Mouse (Mus musculus): ENCODE measurements around the gene Zfp827.
A peak's percentile ranks its signal among the peaks of the same experiment; 100 is the strongest.
"Not testable (repeated sequence)": the region's sequence is repeated elsewhere in the genome, so short reads cannot be mapped to it uniquely, and the experiment has no call there.

The Zfp827 gene

DNA sequence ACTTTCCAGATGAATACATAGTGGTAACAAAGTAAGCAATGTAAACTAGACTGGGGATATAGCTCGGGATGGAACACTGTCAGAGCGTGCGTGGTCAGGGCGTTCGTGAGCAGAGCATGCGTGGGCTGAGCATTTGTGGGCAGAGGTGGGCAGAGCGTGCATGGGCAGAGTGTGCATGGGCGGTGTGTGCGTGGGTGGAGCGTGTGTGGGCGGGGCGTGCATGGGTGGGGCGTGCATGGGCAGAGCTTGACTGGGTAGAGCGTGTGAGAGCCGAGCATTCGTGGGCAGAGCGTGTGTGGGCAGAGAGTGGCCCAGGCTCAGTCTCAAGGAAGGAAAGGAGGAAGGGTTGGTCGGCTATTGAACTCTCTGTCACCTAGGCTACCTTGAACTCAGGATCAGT, 84.2 kb downstream of the Zfp827 start:
- no peak for DNase-seq (ENCODE audit: low spot score)

DNA sequence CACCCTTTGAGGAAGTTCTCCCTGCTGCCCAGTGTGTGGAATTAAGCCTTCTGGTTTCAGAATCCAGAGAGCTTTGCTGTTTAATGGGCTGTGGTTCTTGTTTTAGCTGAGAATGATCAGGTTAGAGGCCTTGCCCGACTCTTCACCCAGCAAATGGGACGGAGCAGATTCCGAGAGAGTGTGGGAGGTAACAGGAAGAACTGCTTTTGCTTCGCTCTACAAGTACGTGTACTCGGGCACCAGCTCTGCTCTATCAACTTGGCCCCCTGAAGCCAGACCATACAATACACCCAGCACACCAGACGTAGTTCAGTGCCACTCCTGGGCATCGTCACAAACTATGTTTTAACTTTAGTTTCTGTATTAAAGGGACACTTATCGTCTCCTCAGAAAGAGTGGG, 85.3 kb downstream of the Zfp827 start:
- no peak for DNase-seq (ENCODE audit: low spot score)

DNA sequence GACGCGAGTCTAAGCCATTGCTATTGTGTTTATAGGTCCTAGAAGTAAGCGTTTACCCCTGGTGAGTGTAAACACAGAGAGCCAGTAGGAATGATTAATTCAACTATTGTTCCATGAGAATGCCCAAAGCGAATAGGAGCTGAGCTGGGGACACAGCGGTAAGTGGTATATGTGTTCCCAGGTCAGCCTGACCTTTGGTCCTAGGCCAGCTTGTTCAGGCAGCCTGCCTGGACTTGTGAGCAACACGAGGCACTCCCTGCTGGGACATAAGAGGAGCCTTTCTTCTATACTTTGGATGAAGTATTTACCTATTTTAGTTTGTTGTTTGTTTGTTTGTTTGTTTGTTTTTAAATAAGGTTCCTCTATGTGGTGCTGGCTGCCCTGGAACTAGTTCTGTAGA, 86.3 kb downstream of the Zfp827 start:
- no peak for DNase-seq (ENCODE audit: low spot score)

DNA sequence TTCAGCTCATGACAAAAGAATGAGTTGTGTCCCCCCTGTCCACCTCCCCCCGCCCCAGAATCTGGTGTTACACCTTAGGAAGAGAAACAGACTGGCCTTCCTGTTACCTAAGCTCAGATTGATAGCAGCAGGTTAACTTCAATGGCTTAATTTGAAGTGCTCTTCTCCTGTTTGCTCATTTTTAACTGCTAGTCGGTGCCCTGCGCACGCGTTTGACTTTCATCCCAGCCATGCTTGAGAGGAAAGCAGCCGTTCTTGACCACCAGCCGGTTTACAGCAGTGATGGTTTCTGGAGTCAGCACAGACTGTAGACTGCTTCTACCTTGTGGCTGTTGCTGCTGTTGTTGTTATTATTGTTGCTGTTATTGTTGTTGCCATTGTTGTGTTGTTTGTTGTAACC, 88.2 kb downstream of the Zfp827 start:
- no peak for DNase-seq (ENCODE audit: low spot score)

DNA sequence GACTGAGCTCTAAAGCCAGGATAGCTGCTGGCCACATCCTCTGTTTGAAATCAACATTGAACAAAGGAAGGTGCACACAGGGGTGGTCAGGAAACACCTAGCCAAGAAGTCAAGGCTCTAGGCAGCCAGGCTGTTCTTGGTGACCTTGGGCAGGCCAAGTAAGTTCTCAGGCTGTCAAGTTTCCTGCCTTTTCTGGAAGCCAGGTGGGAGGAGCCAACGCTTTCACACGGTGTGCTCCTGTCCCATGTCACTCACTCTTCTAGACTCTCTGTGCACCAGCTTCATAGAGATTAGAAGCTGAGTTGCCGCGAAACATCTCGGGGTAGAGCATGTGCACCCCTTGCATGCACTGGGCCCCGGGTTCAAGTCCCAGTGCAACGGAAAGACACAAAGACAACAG, 89.5 kb downstream of the Zfp827 start:
- no peak for DNase-seq (ENCODE audit: low spot score)

DNA sequence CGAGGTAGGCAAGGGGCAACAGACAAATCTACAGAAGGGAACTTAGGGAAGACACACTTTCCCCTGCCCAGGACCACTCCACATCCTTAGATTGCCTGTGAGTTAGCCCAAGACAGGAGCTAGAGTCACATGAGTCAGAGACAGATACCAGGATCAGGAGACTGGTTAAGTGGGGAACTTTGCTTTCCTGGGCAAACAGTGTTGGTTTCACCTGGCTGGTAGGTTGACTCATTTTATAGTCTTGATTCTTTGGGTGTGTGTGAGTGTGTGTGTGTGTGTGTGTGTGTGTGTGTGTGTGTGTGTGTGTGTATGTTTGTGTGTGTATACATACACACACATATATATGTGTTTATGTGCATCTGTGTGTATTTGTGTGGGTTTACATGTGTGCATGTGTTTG, 93.4 kb downstream of the Zfp827 start:
- DNase-seq (ENCODE audit: low spot score) = no peak

DNA sequence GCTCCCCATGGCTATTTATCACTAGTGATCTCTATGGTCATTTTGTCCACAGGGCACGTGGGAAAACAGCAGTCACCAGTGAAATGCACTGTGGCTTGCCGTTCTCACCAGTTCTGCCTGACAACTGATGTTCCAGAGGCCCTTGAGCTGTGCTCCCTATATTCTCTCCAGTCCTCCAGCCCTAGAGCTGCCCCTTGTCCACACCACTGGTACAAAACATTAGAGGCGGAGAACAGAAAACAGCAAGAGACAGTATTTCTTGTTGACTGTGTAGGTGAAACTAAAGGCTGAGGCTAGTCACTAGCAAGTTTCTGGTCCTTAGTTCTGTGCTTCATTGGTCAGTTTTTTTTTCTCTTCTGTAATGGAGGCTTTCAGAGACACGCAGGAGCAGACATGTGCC, 96.0 kb downstream of the Zfp827 start:
- no peak for DNase-seq (ENCODE audit: low spot score)

DNA sequence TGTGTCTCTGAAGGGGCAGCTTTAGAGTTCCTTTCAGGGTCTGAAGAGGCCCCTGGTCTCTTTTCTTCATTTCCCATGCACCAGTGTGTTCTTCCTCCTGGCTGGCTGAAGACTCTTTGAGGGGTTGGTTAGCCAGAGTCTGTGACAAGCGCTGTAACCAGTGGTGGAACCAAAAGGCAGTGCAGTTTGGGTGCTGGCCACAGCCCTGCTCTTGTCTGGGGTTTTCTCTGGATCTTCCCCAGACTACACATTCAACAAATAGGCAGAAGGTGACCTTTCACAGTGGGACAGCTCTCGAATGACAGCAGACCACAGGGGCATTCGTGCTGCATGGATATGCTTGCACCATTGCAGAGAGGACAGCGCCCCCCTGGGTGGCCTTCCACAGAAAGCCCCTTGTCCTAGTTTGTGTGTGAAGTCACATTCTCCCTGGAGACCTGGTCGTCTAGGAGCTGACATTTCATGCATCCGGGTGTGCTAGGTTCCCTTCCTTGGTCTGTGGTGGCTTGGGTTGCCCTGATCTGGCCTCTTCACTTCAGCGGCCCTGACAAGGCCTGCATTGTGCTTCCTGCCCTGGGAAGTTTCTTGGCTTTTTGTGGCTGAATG, 99.1 kb downstream of the Zfp827 start:
- no peak for DNase-seq (ENCODE audit: low spot score)

DNA sequence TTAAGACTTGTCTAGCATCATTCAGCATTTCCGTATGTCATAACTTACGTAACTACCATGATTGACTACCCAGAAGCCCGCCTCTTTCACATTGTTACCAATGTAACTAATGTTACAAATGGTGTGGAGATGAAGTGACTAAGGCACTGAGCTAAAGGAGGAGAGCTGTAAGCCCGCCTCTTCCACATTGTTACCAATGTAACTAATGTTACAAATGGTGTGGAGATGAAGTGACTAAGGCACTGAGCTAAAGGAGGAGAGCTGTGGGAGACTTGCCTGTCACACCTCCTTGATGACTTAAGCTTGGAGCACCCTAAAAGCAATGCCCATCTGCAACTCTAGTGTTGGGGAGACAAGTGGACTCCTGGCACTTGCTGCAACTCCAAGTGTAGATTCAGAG, 100.3 kb downstream of the Zfp827 start:
- DNase-seq (ENCODE audit: low spot score) = not testable (repeated sequence)

DNA sequence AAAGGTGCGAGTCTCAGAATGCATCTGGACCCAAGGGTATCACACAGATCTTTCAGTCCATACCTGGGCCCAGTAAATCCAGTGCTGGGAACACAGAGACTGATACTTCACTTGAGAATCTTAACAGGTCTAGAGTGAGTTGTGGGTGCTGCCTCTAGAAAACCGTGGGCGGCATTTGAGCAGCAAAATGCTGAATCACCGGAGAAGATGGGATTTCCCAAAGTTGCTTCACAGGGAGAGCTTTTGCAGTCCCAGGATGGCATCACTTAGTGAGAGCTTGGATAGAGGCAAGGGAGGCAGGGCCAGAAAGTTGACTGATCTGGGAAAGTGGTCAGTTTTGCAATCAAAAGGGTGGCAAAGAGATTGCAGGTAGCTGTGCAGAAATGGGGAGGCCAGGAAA, 111.4 kb downstream of the Zfp827 start:
- DNase-seq (ENCODE audit: low spot score) = peak; percentile 45

DNA sequence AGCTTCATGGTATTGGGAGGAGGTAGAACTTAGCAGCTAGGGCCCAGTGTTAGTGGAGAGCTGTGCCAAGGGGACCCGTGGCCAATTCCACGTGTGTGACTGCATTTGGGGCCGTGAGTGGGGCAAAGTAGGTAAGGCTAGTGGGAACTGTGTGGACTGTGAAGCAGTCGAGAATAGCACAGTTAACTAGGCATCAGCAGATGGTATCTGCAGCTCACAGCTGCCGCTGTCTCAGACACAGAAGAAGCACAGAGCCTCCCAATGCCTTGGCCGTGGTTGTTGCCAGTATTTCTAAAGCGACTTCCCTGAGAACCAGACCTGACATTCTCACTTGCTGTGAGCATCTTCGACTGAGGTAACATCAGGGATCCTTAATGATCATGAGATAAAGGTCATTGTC, 112.7 kb downstream of the Zfp827 start:
- DNase-seq (ENCODE audit: low spot score) = peak; percentile 65

DNA sequence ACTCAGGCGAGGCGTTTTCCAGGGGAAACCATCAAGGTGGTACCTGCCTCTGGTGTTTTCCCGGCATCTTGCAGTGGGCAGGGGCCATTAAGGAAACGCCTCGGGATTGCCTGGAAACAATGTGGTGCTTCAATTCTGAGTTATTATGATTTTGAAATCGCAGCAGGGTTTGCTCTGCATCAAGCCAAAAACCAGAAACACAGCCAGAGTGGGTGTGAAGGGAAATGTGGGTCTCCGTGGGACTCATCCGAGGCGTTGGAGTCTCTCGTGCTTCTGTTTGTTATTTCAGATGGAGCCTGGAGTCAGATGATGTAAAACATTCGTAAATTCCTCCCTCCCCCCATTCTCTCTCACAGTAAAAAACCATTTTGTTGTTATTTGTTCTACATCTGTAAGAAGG, 113.4 kb downstream of the Zfp827 start:
- DNase-seq (ENCODE audit: low spot score) = no peak

DNA sequence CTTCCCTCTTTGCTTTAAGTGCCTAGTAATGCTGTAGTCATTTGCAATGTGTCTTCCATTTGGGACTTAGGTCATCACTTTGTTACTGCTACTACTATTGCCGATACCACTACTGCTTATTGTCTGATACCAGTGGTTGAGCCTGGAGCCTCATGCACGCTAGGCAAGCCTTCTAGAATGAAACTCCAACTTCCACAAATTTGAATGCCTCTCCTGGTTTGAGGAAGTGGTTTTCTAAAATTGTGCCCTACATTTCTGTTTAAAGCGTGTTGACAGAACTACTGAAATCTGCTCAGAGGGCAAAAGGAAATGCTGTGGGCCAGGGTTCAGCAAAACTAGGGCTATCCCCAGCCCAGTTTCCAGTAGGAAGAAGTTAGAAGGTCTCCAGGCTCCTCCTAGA, 115.5 kb downstream of the Zfp827 start:
- DNase-seq (ENCODE audit: low spot score) = no peak

DNA sequence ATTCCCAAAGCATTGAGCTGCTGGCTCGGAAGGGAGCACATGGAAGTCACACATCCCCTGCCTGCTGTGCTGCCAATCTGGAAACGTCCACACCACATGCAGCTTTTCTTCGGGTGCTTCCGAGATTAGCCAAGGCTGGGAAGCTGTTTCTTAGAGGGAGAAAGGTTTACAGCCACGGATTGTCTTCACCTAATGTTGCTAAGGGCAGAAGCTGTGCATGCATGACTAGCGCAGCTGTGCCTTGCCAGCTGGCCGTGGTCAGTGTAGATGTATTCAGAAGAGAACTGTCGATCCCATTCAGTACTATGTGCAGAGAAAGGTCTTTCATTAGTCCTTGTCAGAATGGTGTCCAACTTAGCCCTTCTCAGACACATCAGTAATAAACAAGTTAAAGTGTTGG, 117.0 kb downstream of the Zfp827 start:
- no peak for DNase-seq (ENCODE audit: low spot score)

DNA sequence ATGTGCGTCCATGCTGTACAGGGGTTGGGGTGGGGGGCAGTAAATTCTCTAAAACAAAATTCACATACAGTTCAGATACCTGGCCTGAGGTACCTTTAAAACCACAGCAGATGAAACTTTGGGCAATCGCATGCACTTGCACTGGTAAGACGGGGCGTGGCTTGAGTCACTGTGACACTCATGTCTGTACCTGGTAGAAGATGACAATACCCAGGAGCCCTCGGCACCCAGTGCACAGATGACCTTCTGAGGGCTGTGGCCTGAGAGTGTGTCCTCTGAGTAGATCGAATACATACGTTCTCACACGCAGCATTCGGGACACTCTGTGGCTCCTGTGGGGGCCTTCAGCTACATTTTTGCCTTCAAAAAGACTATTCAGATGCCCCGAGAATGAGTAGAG, 117.4 kb downstream of the Zfp827 start:
- no peak for DNase-seq (ENCODE audit: low spot score)

DNA sequence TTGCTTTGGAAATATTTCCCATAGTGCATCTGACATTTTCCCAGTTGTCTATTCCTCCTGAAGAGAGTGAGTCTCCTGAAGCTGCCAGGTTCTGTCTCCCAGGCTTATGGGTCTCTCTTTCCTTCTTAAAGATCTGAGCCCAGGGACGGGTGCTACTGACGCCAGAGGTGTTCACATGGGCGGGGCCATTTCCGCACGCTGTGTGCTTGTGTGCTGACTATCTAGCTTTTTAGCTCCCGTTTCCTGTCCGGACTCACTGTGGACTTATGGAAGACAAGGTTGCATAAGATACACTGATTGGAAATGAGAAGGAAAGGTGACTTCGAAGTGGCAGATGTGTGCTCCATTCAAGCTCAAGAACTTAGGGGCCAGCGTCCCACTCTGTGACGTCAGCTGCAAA, 120.6 kb downstream of the Zfp827 start:
- no peak for DNase-seq (ENCODE audit: low spot score)

DNA sequence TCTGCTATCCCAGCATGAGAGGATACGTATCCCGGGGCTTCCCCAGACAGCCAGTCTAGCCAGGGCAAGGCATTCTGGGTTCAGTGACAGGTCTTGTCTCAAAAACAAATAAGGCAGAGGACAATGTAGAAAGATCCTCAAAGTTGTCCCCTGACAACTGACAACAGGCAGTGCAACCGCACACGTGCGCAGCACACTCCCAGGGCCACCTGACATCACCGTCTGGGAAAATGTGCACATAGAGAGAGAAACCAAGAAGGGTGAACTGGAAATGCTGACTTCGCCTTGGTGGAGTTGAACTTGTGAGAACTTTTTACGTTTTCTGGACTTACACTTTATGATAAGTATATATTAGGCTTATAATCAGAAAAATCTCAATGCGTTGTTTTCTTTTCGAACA, 121.6 kb downstream of the Zfp827 start:
- DNase-seq (ENCODE audit: low spot score) = no peak

DNA sequence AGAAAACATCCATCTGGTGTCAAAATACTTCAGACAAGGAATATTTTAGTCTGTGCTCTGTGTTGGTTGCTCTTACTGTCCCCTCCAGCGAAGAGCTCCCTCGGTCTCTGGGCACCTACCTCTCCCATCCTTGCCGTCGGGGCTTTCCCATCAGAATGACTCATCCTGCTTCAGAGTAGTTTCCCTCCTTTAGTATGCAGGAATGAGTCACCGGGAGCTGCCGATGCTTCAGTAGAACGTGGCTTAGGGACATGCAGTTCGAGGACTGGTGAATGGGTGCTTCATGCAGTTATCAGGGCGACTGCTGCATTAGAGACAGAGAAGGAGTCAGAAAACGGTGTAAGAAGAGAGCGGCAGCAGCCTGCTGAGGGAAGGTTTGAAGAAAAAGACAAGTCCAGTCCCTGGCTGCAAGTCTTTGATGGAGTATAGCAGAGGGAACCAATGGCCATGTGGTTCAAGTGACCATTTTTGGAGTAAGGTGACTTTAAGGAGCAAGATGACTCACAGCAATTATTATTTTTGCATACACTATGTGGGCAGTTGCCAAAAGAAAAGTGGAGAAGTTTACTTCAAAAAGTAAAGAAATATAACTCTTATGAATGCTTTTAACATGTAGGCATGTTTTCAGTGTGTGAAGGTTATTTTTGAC, 122.4 kb downstream of the Zfp827 start:
- no peak for DNase-seq (ENCODE audit: low spot score)

DNA sequence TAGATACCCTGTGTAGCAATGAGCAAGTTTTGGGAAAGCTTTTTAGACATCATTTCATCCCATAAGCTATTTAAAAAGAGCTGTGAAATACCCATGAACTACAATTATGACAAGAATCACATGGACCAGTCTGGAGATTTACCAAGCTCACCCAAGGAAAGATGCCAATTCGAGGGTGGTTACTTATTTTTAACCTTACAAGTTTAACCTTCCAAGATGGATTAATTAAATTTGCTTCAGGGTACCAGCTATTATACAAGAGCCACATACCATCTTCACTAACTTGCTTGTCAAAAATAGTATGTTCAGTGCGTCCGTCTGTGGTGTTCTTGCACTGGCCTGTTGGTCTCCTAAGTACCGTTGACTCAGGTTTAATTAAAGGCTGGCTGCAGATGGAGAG, 123.4 kb downstream of the Zfp827 start:
- no peak for DNase-seq (ENCODE audit: low spot score)

DNA sequence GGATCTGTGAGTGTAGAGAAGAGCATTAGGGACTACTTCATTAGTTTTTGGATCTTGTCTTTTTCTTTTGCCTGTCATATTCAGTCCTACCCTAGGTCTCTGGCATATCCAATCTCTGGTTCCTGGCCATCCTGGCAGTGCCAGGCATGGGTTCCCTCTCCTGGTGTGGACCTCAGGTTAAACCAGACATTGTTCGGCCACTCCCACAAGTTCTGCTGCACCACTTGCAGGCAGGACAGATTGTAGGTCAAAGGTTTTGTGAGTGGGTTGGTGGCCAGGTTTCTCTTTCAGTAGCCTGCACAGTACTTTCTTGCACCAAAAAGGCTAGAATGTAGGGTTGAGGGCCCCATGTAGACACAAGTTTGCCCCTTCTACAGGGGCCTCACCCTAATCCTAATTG, 125.0 kb downstream of the Zfp827 start:
- no peak for DNase-seq (ENCODE audit: low spot score)

DNA sequence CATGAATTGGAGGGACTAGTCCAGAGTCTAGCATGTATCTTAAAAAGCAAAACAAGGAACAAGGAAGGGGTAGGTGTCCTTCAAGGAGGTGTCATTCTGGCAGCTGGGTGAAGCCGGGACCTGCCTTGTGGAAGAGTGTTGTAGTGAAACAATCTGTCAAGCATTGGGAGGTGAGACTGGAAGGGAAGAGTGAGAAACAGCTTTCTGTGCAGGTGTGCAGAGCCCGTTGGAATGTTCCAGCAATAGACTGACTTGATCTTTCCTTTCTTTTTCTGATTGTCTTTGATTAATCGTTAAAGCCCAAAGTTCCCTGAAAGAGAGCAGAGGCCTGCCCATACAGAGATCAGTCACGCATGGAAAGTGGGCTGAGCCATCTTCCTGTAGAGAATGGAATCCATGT, 125.4 kb downstream of the Zfp827 start:
- DNase-seq (ENCODE audit: low spot score) = no peak

DNA sequence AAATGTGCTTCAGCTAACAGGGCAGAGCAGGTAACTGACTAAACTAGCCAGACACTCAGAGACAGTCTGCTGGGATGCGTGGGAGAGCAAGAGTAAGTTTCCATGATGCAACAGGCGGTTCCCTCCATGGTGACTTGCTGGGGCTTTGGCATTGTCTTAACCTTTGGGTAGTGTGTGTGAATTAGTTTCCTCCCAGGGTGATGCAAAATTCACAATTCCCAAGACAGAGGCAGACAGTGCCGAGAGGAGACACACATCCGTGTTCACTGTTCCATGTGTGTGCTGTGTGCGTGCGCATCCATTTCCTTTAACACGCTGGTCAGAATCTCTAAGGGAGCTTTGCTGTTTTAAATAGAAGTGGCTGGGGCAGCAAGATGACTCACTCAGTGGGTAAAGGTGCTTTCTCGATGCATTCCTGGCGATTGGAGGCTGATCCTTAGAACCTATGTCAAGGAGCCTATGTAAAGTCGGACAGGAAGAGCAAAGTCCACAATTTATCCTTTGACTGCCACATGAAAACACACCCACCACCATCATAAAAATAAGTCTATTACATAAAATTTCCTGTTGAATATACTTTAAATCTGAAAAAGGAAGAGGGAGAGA, 127.4 kb downstream of the Zfp827 start:
- no peak for DNase-seq (ENCODE audit: low spot score)

DNA sequence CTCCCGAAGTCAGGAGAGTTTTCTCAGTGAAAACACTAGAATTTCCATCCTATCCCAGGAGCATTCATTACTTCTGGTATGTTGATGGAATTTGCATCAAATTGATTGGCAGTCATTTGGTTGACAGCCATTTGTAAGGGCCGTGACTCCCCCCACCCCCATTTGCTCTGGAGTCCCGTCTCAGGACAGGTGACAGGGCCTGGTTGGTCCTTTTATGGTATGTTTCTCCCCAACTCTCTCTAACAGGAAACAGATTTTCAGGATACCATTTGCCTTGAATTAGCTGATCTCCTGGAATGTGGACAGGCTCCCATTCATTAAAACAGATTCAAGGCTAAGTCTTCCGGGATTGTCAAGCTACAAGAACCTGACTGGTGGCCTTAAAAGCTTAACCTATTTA, 129.1 kb downstream of the Zfp827 start:
- no peak for DNase-seq (ENCODE audit: low spot score)

DNA sequence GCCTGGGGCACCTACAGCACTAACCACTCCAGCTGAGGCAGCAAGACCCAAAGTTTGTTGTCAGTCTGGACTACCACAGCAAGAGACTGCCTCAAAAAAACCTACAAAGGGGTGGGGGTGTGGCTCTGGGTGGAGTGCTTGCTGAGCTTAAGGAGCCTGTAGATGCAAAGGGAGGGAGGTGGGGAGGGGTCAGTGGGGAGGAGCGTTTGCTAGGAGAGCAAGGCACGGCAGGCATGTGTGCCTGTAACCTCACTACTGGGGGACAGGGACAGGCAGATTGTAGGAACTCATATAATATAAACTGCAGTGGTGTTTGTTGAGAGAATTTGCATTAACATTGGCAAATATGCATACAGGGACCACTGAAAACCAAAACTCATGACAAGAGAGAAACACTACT, 130.1 kb downstream of the Zfp827 start:
- DNase-seq (ENCODE audit: low spot score) = no peak
